Mouse (Mus musculus): ENCODE results near the gene Wdr82. TPM values are rescaled to one million over a fixed set of nuclear protein-coding genes. Genes with fewer than 3 reads are reported as not detected.

Wdr82 gene
- total RNA-seq (2012; rRNA removed): 70.4 and 90.7 TPM in 2 replicates
- total RNA-seq (2014; rRNA removed): 117 and 131 TPM in 2 replicates
- polyA plus RNA-seq (2012; ENCODE audit: insufficient read length, low read depth): 93.6 and 100 TPM in 2 replicates

GRCm38 (mm10) chr9:106170556-106171345, at the start of gene Wdr82:
Gene Wdr82 (plus strand): TSS chr9:106170928.
- DNase-seq (ENCODE audit: extremely low read depth): peak; percentile 88
- dilution Hi-C loops (cut with MboI; ENCODE audit: extremely low pct_ligation_motif_present, extremely low pct_unique_long_range_greater_than_20kb, low sequenced_read_pairs) (no loop called here), in situ Hi-C loops (cut with MboI; ENCODE audit: low pct_ligation_motif_present, low pct_unique_long_range_greater_than_20kb, low sequenced_read_pairs) (no loop called here)
- H3K27ac ChIP-seq (ENCODE audit: insufficient read depth, low read depth): peak within 1 kb of the TSS; percentile 82
- TF ChIP-seq POLR2A (IDR thresholded peaks at IDR 0.05; ENCODE audit: low read depth, low read length): peak; percentile 95
- TF ChIP-seq ETS1 (conservative IDR thresholded peaks at IDR 0.05; ENCODE audit: low read depth, low read length): no peak
- TF ChIP-seq UBTF (IDR thresholded peaks at IDR 0.05; ENCODE audit: low read depth, low read length): peak; percentile 89
- no peak for TF ChIP-seq SMC3 (IDR thresholded peaks at IDR 0.05; ENCODE audit: low read depth, low read length)
- no peak for TF ChIP-seq USF2 (conservative IDR thresholded peaks at IDR 0.05; ENCODE audit: low read depth, low read length)
- TF ChIP-seq ELF1 (IDR thresholded peaks at IDR 0.05; ENCODE audit: low read depth, low read length): peak; percentile 56; the same call in 1 of the 2 replicates
- no peak for TF ChIP-seq USF1 (IDR thresholded peaks at IDR 0.05; ENCODE audit: low read depth, low read length)
- no peak for TF ChIP-seq GABPA (IDR thresholded peaks at IDR 0.05; ENCODE audit: insufficient replicate concordance, low read depth, low read length)
- TF ChIP-seq MAX (IDR thresholded peaks at IDR 0.05; ENCODE audit: low read length): peak; percentile 96
- TF ChIP-seq MAFK (IDR thresholded peaks at IDR 0.05; ENCODE audit: insufficient replicate concordance, low read length): no peak
- no peak for TF ChIP-seq CHD1 (IDR thresholded peaks at IDR 0.05; ENCODE audit: low read depth, low read length)
- peak; percentile 72; the same call in 1 of the 2 replicates for TF ChIP-seq MXI1 (IDR thresholded peaks at IDR 0.05; ENCODE audit: low read depth, low read length)
- TF ChIP-seq NRF1 (IDR thresholded peaks at IDR 0.05; ENCODE audit: low read depth, low read length): peak; percentile 52; the same call in 1 of the 2 replicates
- TF ChIP-seq ZKSCAN1 (IDR thresholded peaks at IDR 0.05; ENCODE audit: borderline replicate concordance, low read depth, low read length): no peak
- TF ChIP-seq CHD2 (IDR thresholded peaks at IDR 0.05; ENCODE audit: low read length): peak; percentile 41; the same call in 1 of the 2 replicates
- no peak for TF ChIP-seq CTCF (conservative IDR thresholded peaks at IDR 0.05 in 1 of 2, IDR thresholded peaks at IDR 0.05 in 1 of 2; ENCODE audit: low read depth in 2 of 2, low read length in 2 of 2)
- TF ChIP-seq TCF12 (IDR thresholded peaks at IDR 0.05; ENCODE audit: low read depth, low read length): peak; percentile 92
- TF ChIP-seq IRF4 (IDR thresholded peaks at IDR 0.05; ENCODE audit: low read depth, low read length): no peak
- TF ChIP-seq TBP (conservative IDR thresholded peaks at IDR 0.05; ENCODE audit: low read depth, low read length): peak; percentile 64
- TF ChIP-seq POLR2AphosphoS2 (IDR thresholded peaks at IDR 0.05; ENCODE audit: low read depth, low read length): peak; percentile 80; the same call in 1 of the 2 replicates
- TF ChIP-seq JUN (IDR thresholded peaks at IDR 0.05; ENCODE audit: insufficient read depth, low read depth, low read length): no peak
- TF ChIP-seq HCFC1 (IDR thresholded peaks at IDR 0.05; ENCODE audit: low read depth, low read length): peak; percentile 71
- TF ChIP-seq EP300 (IDR thresholded peaks at IDR 0.05; ENCODE audit: low read length): no peak
- no peak for TF ChIP-seq BHLHE40 (IDR thresholded peaks at IDR 0.05; ENCODE audit: low read depth, low read length)
- peak; percentile 28; the same call in 1 of the 2 replicates for TF ChIP-seq MEF2A (IDR thresholded peaks at IDR 0.05; ENCODE audit: borderline replicate concordance, low read depth, low read length)
- TF ChIP-seq MYC (IDR thresholded peaks at IDR 0.05; ENCODE audit: low read depth, low read length): no peak; the same call in 1 of the 2 replicates
- 0 out of 2 replicates have a peak, but pooled peaks have one; percentile 37 for TF ChIP-seq KAT2A (IDR thresholded peaks at IDR 0.05; ENCODE audit: insufficient replicate concordance, low read length)
- TF ChIP-seq E2F4 (IDR thresholded peaks at IDR 0.05; ENCODE audit: insufficient replicate concordance, low read depth, low read length): no peak
- TF ChIP-seq ZNF384 (IDR thresholded peaks at IDR 0.05; ENCODE audit: low read depth, low read length): no peak
- peak; percentile 93 for TF ChIP-seq NELFE (IDR thresholded peaks at IDR 0.05; ENCODE audit: low read depth, low read length)
- TF ChIP-seq MAZ (IDR thresholded peaks at IDR 0.05; ENCODE audit: low read depth, low read length): no peak
- TF ChIP-seq RAD21 (IDR thresholded peaks at IDR 0.05; ENCODE audit: low read depth, low read length): no peak
- TF ChIP-seq ZMIZ1 (IDR thresholded peaks at IDR 0.05; ENCODE audit: low read depth, low read length): peak; percentile 89
- TF ChIP-seq RCOR1 (conservative IDR thresholded peaks at IDR 0.05; ENCODE audit: low read depth, low read length): 0 out of 2 replicates have a peak, but pooled peaks have one; percentile 44
- TF ChIP-seq PAX5 (IDR thresholded peaks at IDR 0.05; ENCODE audit: low read length): no peak
- peak; percentile 81 for TF ChIP-seq SIN3A (IDR thresholded peaks at IDR 0.05; ENCODE audit: low read length)
- TF ChIP-seq ZC3H11A (IDR thresholded peaks at IDR 0.05; ENCODE audit: low read depth, low read length): no peak
- TF ChIP-seq JUND (conservative IDR thresholded peaks at IDR 0.05; ENCODE audit: low read depth, low read length): no peak
- peak within 1 kb of the TSS; percentile 75 to 90 (median 79) for H3K4me3 ChIP-seq (replicated peaks in 1 of 3; ENCODE audit: low read depth in 2 of 3, low read length in 2 of 3, poor library complexity in 1 of 3)
- peak within 1 kb of the TSS; percentile 93 for H3K4me2 ChIP-seq (ENCODE audit: insufficient read depth, low read depth, poor library complexity, severe bottlenecking)
- peaks cover 45% of the 10 kb centered on the region for H3K79me2 ChIP-seq (replicated peaks; ENCODE audit: control insufficient read depth, extremely low read depth, insufficient read depth, poor library complexity, severe bottlenecking)
- H3K27me3 ChIP-seq (replicated peaks): no peaks in the 10 kb centered on the region
- peak within 1 kb of the TSS; percentile 73 for H3K9ac ChIP-seq (ENCODE audit: insufficient read depth, low read depth)
- peaks cover 0 to 8% of the 10 kb centered on the region in 2 experiments for H3K36me3 ChIP-seq (replicated peaks in 1 of 2; ENCODE audit: control insufficient read depth in 1 of 2, insufficient read depth in 1 of 2, low read length in 1 of 2)
- H3K4me1 ChIP-seq (ENCODE audit: control insufficient read depth in 1 of 2, insufficient read depth in 2 of 2): peaks cover 6 to 32% of the 10 kb centered on the region in 2 experiments; a peak in 3 of 4 replicates
- no peaks in the 10 kb centered on the region for H3K9me3 ChIP-seq (replicated peaks; ENCODE audit: low read length)
